ENCODE assay signal across 9 mouse cellular contexts in the genomic region with DNA sequence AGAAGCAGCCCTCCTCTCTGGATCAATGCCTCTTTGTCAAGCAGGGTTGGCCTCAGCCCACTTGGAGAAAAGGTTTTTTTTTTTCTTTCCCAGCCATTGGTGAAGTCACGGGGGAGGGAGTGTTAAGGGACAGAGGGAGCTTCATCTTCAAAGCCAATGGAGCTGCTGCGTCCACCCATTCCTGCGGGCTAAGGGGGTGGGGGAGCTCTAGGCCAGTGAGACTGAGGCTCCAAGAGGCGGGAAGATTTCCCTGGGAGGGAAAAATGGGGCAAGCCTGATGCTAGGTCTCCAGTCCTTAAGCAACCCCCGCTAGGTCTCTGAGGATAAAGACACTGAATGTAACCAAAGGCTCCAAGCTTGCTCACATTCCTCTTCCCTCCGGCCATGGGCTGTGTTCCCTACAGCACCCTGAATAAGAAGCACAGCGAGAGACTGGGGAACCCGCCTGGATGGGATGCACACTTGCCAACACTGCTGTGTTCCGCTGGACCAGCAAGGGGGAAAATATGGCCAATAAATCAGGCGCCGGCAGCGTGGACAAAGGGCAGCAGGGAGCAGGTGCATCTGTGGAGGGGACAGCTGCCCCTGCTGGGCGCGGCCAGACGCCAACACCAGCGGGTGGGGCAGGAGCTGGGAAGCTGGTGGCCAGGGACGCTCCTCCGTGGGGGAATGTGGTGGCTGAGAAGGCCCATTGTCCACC. TPM values are rescaled to one million over a fixed set of nuclear protein-coding genes. Genes with fewer than 3 reads are reported as not detected.
DNase-seq lines count a peak whose midpoint lies in the region; ATAC-seq and TF ChIP-seq lines count a peak whose summit lies in the region.
"Had no signal": no experiment of that assay in that cellular context is flagged by ENCODE, and none has a peak within 500 bp of the region (broad histone marks: within the 10 kb centered on the region; RNA-seq: fewer than 3 reads in every experiment).

No protein-coding gene starts in this region.

- no peak overlapping the region for H3K4me3 ChIP-seq in kidney, postnatal 0 days (replicated peaks; ENCODE audit: low read depth, low read length)
- no peak overlapping the region for H3K4me3 ChIP-seq in heart, embryonic 13.5 days
- H3K4me3 ChIP-seq: erythroblast, embryonic 14.5 days had no signal

- ATAC-seq in kidney, postnatal 0 days (replicated peaks; ENCODE audit: low FRiP score, low read depth): no peak
- no peak for ATAC-seq in heart, embryonic 13.5 days (ENCODE audit: extremely low read depth, insufficient number of reproducible peaks, low FRiP score, low TSS enrichment)

- peaks cover 97% of the 10 kb centered on the region for H3K4me1 ChIP-seq in kidney, postnatal 0 days (replicated peaks; ENCODE audit: insufficient read depth, low read length)
- H3K4me1 ChIP-seq in heart, embryonic 13.5 days: peaks cover 98% of the 10 kb centered on the region

- 17% methylated on average over 18 of the region's 18 CpGs for WGBS in kidney, postnatal 0 days
- whole genome bisulfite sequencing in heart, embryonic 13.5 days: 40% methylated on average over 18 of the region's 18 CpGs

- TF ChIP-seq CTCF in kidney, postnatal 0 days (IDR thresholded peaks at IDR 0.05; ENCODE audit: low read depth): no peak

- no peak overlapping the region for H3K9ac ChIP-seq in kidney, postnatal 0 days (ENCODE audit: low read depth, low read length)
- peak overlapping the region; percentile 41 for H3K9ac ChIP-seq in heart, embryonic 13.5 days

- H3K36me3 ChIP-seq in kidney, postnatal 0 days (ENCODE audit: insufficient read depth, low read length): peaks cover 11% of the 10 kb centered on the region
- peaks cover 20% of the 10 kb centered on the region for H3K36me3 ChIP-seq in heart, embryonic 13.5 days

- peak; percentile 68 for DNase-seq in kidney, postnatal 0 days (ENCODE audit: low spot score)
- no peak for DNase-seq in kidney, adult 9 months
- DNase-seq in embryo, embryonic 11 days: peak; percentile 85
- peak; percentile 53 to 78 for DNase-seq in left cerebral cortex, postnatal 14 days (ENCODE audit: low spot score in 2 of 2)
- peak; percentile 91 for DNase-seq in retina, postnatal 1 day
- no peak for DNase-seq in spleen, postnatal 4 days (ENCODE audit: low spot score in 2 of 2)
- no peak for DNase-seq in spleen, adult 18-20 months

- intact Hi-C loops in left cerebral cortex, postnatal 14 days (cut with DNase I): no loop called here

- H3K9me3 ChIP-seq in kidney, postnatal 0 days (replicated peaks; ENCODE audit: low read length): no peaks in the 10 kb centered on the region
- no peaks in the 10 kb centered on the region for H3K9me3 ChIP-seq in heart, embryonic 13.5 days

- peak overlapping the region; percentile 24; the same call in 1 of the 2 replicates for H3K4me2 ChIP-seq in kidney, postnatal 0 days (ENCODE audit: low read length)
- H3K4me2 ChIP-seq in heart, embryonic 13.5 days: peak overlapping the region; percentile 6; the same call in 1 of the 2 replicates

- no peaks in the 10 kb centered on the region for H3K27me3 ChIP-seq in kidney, postnatal 0 days (ENCODE audit: insufficient read depth, low read length)
- H3K27me3 ChIP-seq in heart, embryonic 13.5 days (replicated peaks): no peaks in the 10 kb centered on the region; the same call in 1 of the 2 replicates

- peak overlapping the region; percentile 82 for H3K27ac ChIP-seq in kidney, postnatal 0 days
- peak overlapping the region; percentile 88 for H3K27ac ChIP-seq in heart, embryonic 13.5 days (replicated peaks)

RNA-seq across cellular contexts. Expression of a gene that starts 29.0 kb away (rescaled TPM):
- 12.1 and 12.9 TPM in 2 replicates for polyA plus RNA-seq in kidney, postnatal 0 days (2015; fragmentation: Nextera tagmentation; extraction: Ambion mirVana)
- 11.4 and 12.1 TPM in 2 replicates for polyA plus RNA-seq in heart, embryonic 13.5 days (2015; fragmentation: Nextera tagmentation; extraction: Ambion mirVana)
- 10 to 100 TPM; 23.6 to 27.5 TPM for total RNA-seq in left cerebral cortex, postnatal 14 days (2021)

RNA-seq across cellular contexts. Expression of a gene that starts 42.5 kb away (rescaled TPM):
- 16.4 and 16.6 TPM in 2 replicates for polyA plus RNA-seq in kidney, postnatal 0 days (2015; fragmentation: Nextera tagmentation; extraction: Ambion mirVana)
- 12.8 and 13.8 TPM in 2 replicates for polyA plus RNA-seq in heart, embryonic 13.5 days (2015; fragmentation: Nextera tagmentation; extraction: Ambion mirVana)
- total RNA-seq in left cerebral cortex, postnatal 14 days (2021): 10 to 100 TPM; 42.3 to 45.5 TPM

Comparison
In these comparisons a context has a peak if more than half of its experiments do, and no peak if none do; other contexts are left out.
1. DNase-seq: peak in kidney, postnatal 0 days (single experiment), embryo, embryonic 11 days (single experiment), left cerebral cortex, postnatal 14 days (2 of 2) and retina, postnatal 1 day (single experiment); none in kidney, adult 9 months (single experiment), spleen, postnatal 4 days (0 of 2) and spleen, adult 18-20 months (0 of 2).